Mouse (Mus musculus) kidney, embryonic 16.5 days (tissue): ENCODE results near the gene Abcd3. TPM values are rescaled to one million over a fixed set of nuclear protein-coding genes. Genes with fewer than 3 reads are reported as not detected.

Experiments used
- ATAC-seq: fragments of 200-750 bp; cut with Nextera tagmentation; 2 replicates; pipeline ENCODE4 v1.8.0; 2017; ENCODE audit warnings: moderate TSS enrichment; ENCODE audit not compliant: low FRiP score, low TSS enrichment
- H3K27ac ChIP-seq: fragments of 300-500 bp; sonication (generic); 2 replicates; pipeline ENCODE4 v1.5.1; 2014; ENCODE audit warnings: low read length
- H3K27me3 ChIP-seq: fragments of 300-500 bp; sonication (generic); 2 replicates; pipeline ENCODE4 v1.6.1; 2014; ENCODE audit warnings: low read length, control low read depth, mixed read lengths; ENCODE audit not compliant: insufficient read depth
- H3K36me3 ChIP-seq: fragments of 300-500 bp; sonication (generic); 2 replicates; pipeline ENCODE4 v1.6.1; 2014; ENCODE audit warnings: low read length, control low read depth, mixed read lengths; ENCODE audit not compliant: insufficient read depth
- H3K4me1 ChIP-seq: fragments of 300-500 bp; sonication (generic); 2 replicates; pipeline ENCODE4 v1.6.1; 2014; ENCODE audit warnings: low read length, control low read depth, mixed read lengths; ENCODE audit not compliant: insufficient read depth
- H3K4me2 ChIP-seq: fragments of 300-500 bp; sonication (generic); replicated peaks from 2 replicates; pipeline ENCODE4 v1.6.1; 2014; ENCODE audit warnings: low read depth, low read length
- H3K4me3 ChIP-seq: fragments of 300-500 bp; sonication (generic); 2 replicates; pipeline ENCODE4 v1.5.1; 2014; ENCODE audit warnings: mild to moderate bottlenecking, low read length
- H3K9ac ChIP-seq: fragments of 300-500 bp; sonication (generic); replicated peaks from 2 replicates; pipeline ENCODE4 v1.6.1; 2014; ENCODE audit warnings: low read length
- H3K9me3 ChIP-seq: fragments of 300-500 bp; sonication (generic); 2 replicates; pipeline ENCODE4 v1.6.1; 2016; ENCODE audit warnings: low read length, control low read depth
- WGBS: fragments of 180-500 bp; shearing (Covaris S2); extraction: QIAGEN DNeasy Blood & Tissue Kit; methylation state at CpG from one replicate; pipeline ENCODE4 v1.1.7; 2014; 5-methylcytosine and 5-hydroxymethylcytosine counted together
- polyA plus RNA-seq: library from polyadenylated mRNA; unstranded; fragments of >200 nt; fragmentation: Nextera tagmentation; extraction: Ambion mirVana; gene quantifications from 2 replicates; pipeline ENCODE4 v1.2.1, GENCODE M21; 2015

The Abcd3 gene
- polyA plus RNA-seq, 1 experiment from 2014 or later = 82.6 TPM

- no peak overlapping the region for H3K4me3 ChIP-seq
- no peak for ATAC-seq
- H3K27me3 ChIP-seq = no peaks in the 10 kb centered on the region
- no peaks in the 10 kb centered on the region for H3K9me3 ChIP-seq
- peaks cover 4% of the 10 kb centered on the region; the same call in 1 of the 2 replicates for H3K4me1 ChIP-seq
- WGBS = 81% methylated on average over 4 of the region's 4 CpGs
- no peak overlapping the region for H3K9ac ChIP-seq
- H3K36me3 ChIP-seq = peaks cover 10% of the 10 kb centered on the region; the same call in 1 of the 2 replicates
- H3K27ac ChIP-seq = no peak overlapping the region
- no peak overlapping the region for H3K4me2 ChIP-seq
Measured at GRCm38 (mm10) chr3:121729678-121730077, 85.4 kb downstream of the Abcd3 start.

DNA sequence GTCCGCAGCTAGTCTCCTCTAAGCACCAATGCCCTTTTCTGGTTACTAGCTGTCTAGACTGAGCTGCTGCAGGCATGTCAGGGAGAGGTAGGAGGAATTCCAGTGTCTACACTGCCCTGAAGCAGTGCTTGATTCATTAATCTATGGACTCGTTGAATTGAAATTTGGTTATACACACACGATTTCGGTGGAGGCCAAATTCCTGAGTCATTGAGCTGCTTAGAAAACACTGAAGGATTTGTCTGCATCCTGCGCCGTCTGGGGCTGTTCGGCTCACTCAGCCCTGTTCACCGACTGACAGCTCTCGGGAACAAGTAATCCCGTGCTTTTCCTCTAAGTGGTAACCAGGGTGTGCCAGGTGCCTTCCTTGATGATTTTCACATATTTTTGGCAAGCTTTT lies 89.5 kb downstream of the Abcd3 start:
- no peak overlapping the region for H3K9ac ChIP-seq
- H3K9me3 ChIP-seq = no peaks in the 10 kb centered on the region
- no peak overlapping the region for H3K4me3 ChIP-seq
- H3K27me3 ChIP-seq = no peaks in the 10 kb centered on the region
- H3K4me1 ChIP-seq = peaks cover 24% of the 10 kb centered on the region
- 84% methylated on average over 10 of the region's 10 CpGs for WGBS
- H3K36me3 ChIP-seq = peaks cover 7% of the 10 kb centered on the region; the same call in 1 of the 2 replicates
- H3K4me2 ChIP-seq = no peak overlapping the region
- ATAC-seq = no peak
- H3K27ac ChIP-seq = no peak overlapping the region

GRCm38 (mm10) chr3:121724553-121724952 lies 90.5 kb downstream of the Abcd3 start:
- no peak for ATAC-seq
- Histone ChIP-seq H3K27ac (no peak overlapping the region), H3K4me1 (peaks cover 24% of the 10 kb centered on the region), H3K9ac (peak overlapping the region; percentile 76; the same call in 1 of the 2 replicates), H3K4me2 (peak overlapping the region; percentile 84), H3K9me3 (no peaks in the 10 kb centered on the region), H3K27me3 (no peaks in the 10 kb centered on the region), H3K4me3 (peak overlapping the region; percentile 73), H3K36me3 (peaks cover 3% of the 10 kb centered on the region; the same call in 1 of the 2 replicates)
- 21% methylated on average over 12 of the region's 12 CpGs for WGBS

DNA sequence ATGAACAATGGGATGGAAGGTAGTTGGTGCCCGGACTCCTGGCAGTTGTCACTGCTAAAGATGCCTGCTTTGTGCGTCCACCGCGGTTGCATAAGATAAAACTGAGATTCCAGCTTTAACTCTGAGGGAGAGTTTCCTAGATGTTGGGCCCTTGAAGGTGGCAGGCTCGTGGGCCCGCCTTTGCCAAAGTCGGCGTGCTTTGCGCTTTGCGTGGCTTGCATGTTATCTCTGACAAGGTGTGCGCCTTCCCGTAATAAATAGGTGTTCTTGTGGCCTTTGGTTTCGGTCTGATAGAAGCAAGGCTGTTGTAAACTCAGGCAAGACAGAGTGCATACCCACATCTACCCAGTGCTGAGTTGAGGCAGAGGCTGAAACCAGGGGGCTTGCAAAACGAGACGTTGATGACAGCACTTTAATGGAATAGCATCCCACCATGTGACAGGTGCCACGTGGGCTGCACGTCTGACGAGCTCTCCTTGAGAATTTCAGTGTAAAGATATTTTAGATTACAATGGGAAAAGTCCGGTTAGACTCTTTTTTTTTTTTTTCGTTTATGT lies 91.1 kb downstream of the Abcd3 start:
- Histone ChIP-seq H3K4me1 (peaks cover 24% of the 10 kb centered on the region), H3K4me2 (peak overlapping the region; percentile 84), H3K27ac (no peak overlapping the region), H3K9me3 (no peaks in the 10 kb centered on the region), H3K9ac (peak overlapping the region; percentile 76), H3K36me3 (no peaks in the 10 kb centered on the region; the same call in 1 of the 2 replicates), H3K27me3 (no peaks in the 10 kb centered on the region), H3K4me3 (peak overlapping the region; percentile 73)
- 4% methylated on average over 20 of the region's 20 CpGs for WGBS
- no peak; the same call in 1 of the 2 replicates for ATAC-seq

- Histone ChIP-seq H3K4me3 (peak within 1 kb of the TSS; percentile 73), H3K9me3 (no peaks in the 10 kb centered on the region), H3K27ac (peak within 1 kb of the TSS; percentile 67), H3K4me1 (peaks cover 24% of the 10 kb centered on the region), H3K27me3 (no peaks in the 10 kb centered on the region), H3K36me3 (no peaks in the 10 kb centered on the region), H3K9ac (peak within 1 kb of the TSS; percentile 76), H3K4me2 (peak within 1 kb of the TSS; percentile 84)
- peak; percentile 90 for ATAC-seq
- WGBS = under 1% methylated on average over 66 of the region's 73 CpGs
Measured at GRCm38 (mm10) chr3:121722971-121723844, 91.9 kb downstream of the Abcd3 start, which contains the start of gene F3. F3 (plus strand) TSS chr3:121723537.

- H3K9me3 ChIP-seq = no peaks in the 10 kb centered on the region
- 0 out of 2 replicates have a peak overlapping the region, but pooled peaks have one; percentile 7 for H3K27ac ChIP-seq
- no peak overlapping the region for H3K4me2 ChIP-seq
- peaks cover 24% of the 10 kb centered on the region for H3K4me1 ChIP-seq
- H3K27me3 ChIP-seq = no peaks in the 10 kb centered on the region
- no peak for ATAC-seq
- no peak overlapping the region for H3K9ac ChIP-seq
- H3K36me3 ChIP-seq = no peaks in the 10 kb centered on the region
- H3K4me3 ChIP-seq = no peak overlapping the region
- 69% methylated on average over 7 of the region's 7 CpGs for WGBS
Measured at GRCm38 (mm10) chr3:121721691-121722070, 93.4 kb downstream of the Abcd3 start.

DNA sequence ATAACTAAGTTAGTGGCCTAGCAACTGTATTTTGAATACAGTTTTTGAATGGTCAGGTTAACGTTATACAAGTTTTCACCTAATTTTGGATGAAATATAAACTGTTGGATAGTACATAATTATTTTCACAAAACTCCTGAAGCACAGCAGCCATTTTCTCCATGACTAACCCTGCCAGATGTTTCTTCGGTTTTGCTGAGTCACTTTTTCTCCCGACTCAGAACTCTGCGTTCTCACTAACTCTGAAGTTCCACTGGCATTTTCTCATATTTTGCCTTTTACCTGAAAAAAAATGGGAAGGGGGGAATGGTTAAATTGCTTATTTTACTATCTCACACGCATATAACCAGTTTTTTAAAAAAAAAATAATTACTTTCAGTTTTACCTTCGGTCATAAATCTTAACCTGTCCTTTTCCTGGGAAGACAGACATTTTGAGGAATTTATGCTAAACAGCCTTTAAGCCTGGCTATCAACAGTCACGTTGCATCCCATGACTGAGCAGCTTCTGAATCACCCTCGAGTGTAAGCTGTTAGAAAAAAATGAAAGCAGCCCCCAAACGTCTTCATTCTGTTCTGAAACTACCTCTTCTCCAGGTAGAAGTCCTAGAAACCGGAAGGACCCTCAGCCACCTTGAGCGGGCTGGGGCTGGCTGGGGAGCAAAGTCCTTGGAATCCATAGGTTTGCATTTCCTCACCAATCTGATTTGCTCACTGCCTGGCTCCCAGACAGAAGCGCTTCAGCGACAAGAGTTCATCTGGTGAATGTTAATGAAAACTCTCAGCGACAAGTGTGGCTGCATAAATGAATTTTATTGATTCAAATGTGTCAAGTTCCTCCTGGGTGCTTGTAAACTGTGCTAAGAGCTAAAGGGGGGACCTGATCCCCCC lies 94.1 kb downstream of the Abcd3 start:
- H3K4me2 ChIP-seq = 0 out of 2 replicates have a peak overlapping the region, but pooled peaks have one; percentile 5
- 42% methylated on average over 14 of the region's 14 CpGs for WGBS

GRCm38 (mm10) chr3:121719701-121720100 lies 95.4 kb downstream of the Abcd3 start:
- 82% methylated on average over 3 of the region's 3 CpGs for WGBS
- H3K9me3 ChIP-seq = no peaks in the 10 kb centered on the region
- no peak overlapping the region for H3K9ac ChIP-seq
- H3K27ac ChIP-seq = no peak overlapping the region
- no peak overlapping the region for H3K4me3 ChIP-seq
- no peaks in the 10 kb centered on the region for H3K27me3 ChIP-seq
- no peaks in the 10 kb centered on the region for H3K36me3 ChIP-seq
- ATAC-seq = no peak
- H3K4me2 ChIP-seq = no peak overlapping the region
- peaks cover 20% of the 10 kb centered on the region for H3K4me1 ChIP-seq

More for the DNA sequence above, 94.1 kb downstream of the Abcd3 start:
- Histone ChIP-seq H3K9ac (peak overlapping the region; percentile 31; the same call in 1 of the 2 replicates), H3K27me3 (no peaks in the 10 kb centered on the region), H3K9me3 (no peaks in the 10 kb centered on the region), H3K36me3 (no peaks in the 10 kb centered on the region), H3K4me1 (peaks cover 24% of the 10 kb centered on the region), H3K27ac (0 out of 2 replicates have a peak overlapping the region, but pooled peaks have one; percentile 7), H3K4me3 (no peak overlapping the region)
- ATAC-seq = no peak

GRCm38 (mm10) chr3:121718679-121719078 lies 96.4 kb downstream of the Abcd3 start:
- ATAC-seq = no peak
- H3K4me1 ChIP-seq = peaks cover 15% of the 10 kb centered on the region
- H3K36me3 ChIP-seq = no peaks in the 10 kb centered on the region
- no peak overlapping the region for H3K27ac ChIP-seq
- no peak overlapping the region for H3K4me2 ChIP-seq
- no peaks in the 10 kb centered on the region for H3K27me3 ChIP-seq
- 67% methylated on average over 8 of the region's 8 CpGs for WGBS
- no peak overlapping the region for H3K9ac ChIP-seq
- no peak overlapping the region for H3K4me3 ChIP-seq
- no peaks in the 10 kb centered on the region for H3K9me3 ChIP-seq
